Mouse (Mus musculus): Measurements from ENCODE around the gene Nup85.

The Nup85 gene

DNA sequence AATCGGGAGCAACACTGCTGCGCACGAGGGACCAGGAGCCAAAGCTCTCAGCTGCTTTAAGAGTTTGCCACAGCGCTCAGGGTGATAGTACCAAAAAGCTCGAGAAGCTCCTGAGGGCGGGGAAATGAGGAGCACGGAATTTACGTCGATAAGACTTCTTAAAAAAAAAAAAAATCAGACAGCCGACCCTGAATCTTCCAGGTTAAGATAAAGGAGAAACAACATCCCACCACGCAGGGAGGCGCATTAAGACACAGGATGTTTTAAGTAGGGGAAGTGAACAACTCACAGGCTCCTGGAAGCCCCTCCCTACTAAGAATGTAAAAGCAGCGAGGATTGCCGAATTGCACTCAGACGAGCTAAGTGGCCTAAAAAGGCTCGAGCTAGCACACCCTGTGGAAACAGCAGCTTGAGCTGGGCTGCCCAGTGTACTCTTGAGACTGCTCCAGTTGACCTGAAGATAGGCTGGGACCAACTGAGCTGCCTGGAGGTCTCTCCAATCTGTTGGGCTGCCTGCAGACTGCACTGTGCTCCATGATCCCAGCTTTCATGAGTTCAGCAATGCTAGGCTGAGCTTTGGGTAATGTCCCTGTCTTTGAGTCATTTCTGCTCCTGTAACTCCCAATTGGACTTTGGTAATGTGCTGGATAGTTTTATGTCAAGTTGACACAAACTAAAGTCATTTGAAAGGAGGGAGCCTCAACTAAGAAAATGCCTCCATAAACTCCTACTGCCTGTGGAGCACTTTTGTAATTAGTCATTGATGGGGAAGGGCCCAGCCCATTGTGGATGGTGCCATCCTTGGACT is 49.1 kb downstream of the Nup85 start:
- peak; percentile 48 to 49 for DNase-seq (ENCODE audit: low spot score in 2 of 2)

- DNase-seq (ENCODE audit: low spot score in 2 of 2) = no peak
Observed at GRCm38 (mm10) chr11:115614346-115615107, 50.3 kb downstream of the Nup85 start.

DNA sequence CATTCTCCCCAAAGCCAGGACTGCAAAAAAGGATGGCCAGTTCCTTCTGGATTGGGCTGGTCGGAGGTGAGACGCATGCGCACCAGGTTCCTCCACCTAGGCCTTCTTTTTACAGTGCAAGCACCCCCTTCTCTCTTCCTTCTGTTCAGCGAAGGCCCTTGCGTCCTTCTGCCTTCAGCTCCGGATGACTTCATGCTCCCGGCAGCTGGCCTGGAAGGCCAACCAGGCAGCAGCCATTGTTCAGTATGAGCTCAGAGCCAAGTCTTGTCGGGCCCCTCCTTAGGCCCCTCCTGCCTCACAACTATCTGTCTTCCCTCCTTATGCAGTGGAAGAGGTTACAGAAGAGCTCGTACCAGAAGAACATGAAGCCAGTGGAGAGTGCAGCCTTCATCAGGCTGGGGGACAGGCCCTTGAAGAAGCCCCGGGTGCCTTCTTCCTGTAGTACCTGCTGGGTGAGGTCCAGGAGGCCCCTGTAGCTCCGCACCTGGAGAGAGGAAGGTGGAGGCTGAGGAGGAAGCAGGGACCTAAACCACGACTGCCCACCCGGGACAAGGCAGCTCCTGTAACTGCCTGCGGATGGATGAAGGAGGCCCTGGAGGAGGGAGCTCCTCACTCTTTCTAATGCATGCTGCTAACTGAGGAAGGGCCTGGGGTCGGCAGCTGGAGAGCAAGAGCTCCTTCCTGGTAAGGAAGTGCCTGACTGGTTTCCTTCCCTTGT is 51.0 kb downstream of the Nup85 start:
- DNase-seq (ENCODE audit: low spot score in 2 of 2) = no peak

- DNase-seq (ENCODE audit: low spot score in 2 of 2) = no peak
Observed at GRCm38 (mm10) chr11:115615875-115616274, 51.6 kb downstream of the Nup85 start.

DNA sequence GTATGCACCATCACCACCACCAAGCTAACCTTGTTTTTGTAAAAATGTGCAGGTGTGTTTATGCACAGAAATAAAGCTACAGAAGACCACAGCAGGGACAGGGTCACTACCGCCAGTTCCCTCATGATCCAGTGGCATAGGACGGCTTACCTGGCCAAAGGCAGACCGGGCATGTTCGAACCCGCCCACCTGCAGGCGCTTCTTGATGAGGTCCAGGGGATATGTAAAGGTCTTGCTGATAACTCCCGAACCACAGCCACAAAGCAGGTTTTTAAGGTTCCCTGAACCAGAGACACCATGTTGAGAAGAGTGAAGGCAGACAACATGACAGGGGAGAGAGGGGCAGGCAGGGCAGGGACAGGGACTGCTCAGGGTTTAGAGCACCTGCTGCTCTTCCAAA is 52.1 kb downstream of the Nup85 start:
- no peak for DNase-seq (ENCODE audit: low spot score in 2 of 2)

DNA sequence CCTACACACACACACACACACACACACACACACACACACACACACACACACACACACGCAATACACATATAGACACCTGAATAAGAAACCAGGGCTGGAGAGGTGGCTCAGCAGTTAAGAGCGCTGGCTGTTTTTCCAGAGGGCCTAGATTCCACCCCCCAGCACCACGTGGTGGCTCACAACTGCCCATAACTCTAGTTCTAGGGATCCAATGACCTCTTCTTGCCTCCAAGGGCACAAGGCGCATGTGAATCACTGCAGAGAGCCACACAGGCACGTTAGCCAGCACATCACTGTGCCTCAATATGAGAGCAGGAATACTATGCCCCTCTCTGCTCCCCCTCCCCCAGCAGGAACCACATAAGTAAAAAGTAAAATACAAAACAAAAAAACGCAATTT is 52.7 kb downstream of the Nup85 start:
- no peak for DNase-seq (ENCODE audit: low spot score in 2 of 2)

DNA sequence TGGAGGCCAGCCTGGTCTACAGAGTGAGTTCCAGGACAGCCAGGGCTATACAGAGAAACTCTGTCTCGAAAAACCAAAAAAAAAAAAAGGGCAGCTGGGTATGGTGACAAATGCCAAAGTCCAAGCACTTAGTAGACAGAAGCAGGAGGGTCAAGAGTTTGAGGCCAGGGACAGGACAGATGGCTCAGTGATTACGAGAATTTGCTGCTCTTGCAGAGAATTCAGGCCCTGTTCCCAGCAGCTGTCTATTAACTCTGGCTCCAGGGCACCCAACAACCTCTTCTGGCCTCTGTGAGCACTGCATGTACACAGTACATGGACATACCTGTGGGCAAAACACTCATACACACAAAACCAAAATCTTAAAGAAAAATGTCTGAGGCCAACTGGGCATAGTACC is 53.8 kb downstream of the Nup85 start:
- DNase-seq (ENCODE audit: low spot score in 2 of 2) = no peak

- DNase-seq (ENCODE audit: low spot score in 2 of 2) = no peak
Observed at GRCm38 (mm10) chr11:115618732-115619516, 54.7 kb downstream of the Nup85 start.

GRCm38 (mm10) chr11:115619949-115620348 is 55.7 kb downstream of the Nup85 start:
- no peak for DNase-seq (ENCODE audit: low spot score in 2 of 2)

- DNase-seq (ENCODE audit: low spot score in 2 of 2) = no peak
Observed at GRCm38 (mm10) chr11:115623487-115624070, 59.3 kb downstream of the Nup85 start.

DNA sequence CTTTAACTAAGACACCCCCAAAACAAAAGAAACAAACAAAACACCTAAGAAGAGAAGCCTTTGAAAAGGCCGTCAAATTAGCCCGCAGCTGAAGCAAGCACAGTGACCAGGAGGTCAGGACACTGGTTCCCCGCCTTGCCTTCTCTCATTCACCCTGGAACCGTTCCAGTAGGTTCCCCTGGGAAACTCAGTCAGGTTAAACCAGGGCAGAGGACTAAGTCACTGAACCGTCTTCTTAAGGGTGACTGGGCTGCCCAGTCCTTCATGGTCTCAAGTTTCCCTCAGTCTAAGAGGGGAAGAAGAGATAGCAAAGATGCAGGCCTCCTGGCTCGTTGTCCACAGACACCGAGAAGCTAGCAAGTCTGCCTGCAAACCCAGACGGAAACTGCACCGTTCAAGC is 61.6 kb downstream of the Nup85 start:
- no peak for DNase-seq (ENCODE audit: low spot score in 2 of 2)

DNA sequence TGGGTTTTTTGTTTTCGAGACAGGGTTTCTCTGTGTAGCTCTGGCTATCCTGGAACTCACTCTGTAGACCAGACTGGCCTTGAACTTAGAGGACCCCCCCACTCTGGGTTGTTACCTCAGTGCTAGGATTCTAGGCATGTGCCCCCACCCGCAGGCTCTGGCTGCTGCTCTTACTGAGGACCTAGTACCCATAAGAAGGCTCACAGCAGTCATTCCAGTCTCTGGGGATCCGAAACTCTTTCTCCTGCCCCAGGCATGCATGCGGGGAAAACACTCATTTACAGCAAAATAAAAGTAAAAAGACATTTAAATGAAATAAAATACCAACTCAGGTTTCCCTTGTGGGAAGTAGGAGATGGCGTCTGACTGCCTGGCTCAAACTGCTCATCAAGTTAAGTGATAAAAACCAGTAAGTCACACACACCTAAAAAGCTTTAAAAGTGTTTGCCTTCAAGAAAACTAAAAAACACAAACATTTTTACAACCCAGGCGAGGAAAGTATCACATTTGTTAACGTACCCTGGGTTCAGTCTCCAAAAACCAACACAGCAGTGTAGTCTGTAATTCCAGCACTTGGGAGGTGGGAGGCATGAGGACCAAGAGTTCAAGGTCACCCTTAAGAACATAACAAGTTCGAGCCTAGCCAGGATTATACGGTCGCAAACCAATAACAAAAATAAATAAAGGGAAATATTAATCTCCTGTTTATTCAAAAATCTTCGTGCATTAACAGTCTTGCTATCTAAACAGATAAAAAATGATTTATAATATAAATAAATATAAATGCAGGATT is 62.8 kb downstream of the Nup85 start:
- no peak for DNase-seq (ENCODE audit: low spot score in 2 of 2)

DNA sequence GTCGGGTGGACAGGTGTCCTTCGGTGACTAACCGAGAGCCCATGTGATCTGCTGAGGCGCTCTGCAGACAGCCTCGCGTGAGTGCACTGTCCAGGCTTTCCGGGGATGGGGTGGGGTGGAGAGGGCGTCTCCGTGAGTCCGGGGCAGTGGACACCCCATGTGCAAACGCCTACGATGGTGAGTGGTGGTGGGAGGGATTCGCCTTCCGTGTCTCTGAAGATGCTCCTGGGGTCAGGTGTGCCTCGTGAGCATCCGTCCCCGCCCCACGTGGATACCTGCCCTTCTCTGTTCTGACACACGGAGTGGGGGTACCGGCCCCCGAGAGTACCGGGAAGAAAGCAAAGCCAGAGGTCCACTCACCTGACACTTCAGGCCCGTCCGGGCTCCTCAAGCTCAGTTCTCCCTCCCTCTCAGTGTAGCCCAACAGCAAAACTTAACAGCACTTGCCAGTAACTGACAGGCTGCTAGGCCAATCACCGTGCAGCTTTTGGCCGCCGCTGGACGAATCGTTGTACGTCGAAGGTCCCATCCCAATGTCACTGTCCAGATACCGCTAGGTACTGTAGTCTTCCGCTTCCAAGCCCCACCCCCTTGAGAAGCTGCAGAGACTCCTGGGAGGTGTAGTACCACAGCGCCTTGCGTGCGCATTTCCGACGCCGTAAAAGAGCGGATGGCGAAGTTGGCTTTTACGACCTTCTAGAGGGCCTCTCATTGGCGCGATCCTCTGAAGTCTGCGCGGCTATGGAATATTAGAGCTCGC is 63.7 kb downstream of the Nup85 start, which contains the start of gene Slc25a19:
Gene Slc25a19 (minus strand): TSS at position 591 of the 760 bp plus-strand sequence.
- peak; percentile 93 to 98 for DNase-seq (ENCODE audit: low spot score in 2 of 2)

DNA sequence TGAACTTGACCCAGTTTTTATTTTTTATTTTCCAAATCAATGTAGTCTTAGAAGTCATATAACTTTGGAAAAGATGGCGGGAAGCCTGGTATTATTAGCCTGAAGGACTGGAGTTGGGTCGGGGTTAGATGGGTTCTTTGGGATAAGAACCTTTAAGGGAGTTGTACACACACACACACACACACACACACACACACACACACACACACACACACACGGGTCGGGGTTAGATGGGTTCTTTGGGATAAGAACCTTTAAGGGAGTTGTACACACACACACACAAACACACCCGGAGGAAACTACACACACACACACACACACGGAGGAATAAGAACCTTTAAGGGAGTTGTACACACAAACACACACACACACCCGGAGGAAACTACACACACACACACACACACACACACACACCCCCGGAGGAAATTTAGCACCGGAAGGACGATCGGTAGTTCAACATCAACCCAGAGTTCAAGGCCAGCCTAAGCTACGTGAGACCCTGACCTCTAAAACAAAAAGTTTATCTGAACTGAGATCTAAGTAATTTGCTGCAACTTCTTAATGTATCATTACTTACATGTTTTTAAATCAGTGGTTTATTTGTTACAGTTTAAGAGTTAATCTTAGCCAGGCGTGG is 64.3 kb downstream of the Nup85 start:
- DNase-seq (ENCODE audit: low spot score in 2 of 2) = no peak

DNA sequence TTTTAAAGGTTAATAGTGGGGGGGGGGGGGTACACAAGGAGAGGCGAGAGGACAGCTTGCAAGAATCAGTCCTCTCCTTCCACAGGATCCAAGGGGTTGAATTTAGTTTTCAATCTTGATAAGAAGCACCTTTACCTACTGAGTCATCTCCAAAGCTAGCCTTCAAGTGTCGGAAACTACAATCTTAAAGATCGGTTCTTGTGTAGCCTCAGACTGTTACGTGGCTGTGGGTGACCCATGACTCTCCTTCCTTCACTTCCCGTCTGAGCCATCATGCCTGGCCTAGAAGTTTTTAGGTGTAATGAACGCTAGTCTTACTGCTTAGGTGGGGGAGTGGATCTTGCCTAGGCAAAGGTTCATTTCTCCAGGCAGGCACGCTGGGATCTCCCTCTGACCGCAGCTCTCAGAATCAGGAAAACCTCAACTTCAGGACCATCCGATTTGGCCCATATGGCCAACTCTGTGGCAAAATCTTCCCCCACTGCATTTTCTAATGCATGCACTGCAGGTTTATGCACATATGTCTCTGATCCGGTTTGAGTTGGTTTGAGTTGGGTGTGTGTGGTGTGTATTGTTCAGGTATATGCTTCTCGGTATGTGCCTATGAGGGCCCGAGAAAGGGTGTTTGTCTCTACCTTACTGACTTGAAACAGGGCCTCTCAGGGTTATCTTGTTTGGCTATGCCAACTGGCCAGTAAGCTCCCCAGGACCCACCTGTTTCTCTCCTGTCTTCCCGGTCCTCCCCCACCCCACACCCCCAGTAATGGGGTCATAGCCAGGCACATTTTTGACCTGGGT is 65.7 kb downstream of the Nup85 start:
- DNase-seq (ENCODE audit: low spot score in 2 of 2) = no peak

- DNase-seq (ENCODE audit: low spot score in 2 of 2) = no peak
Observed at GRCm38 (mm10) chr11:115630532-115631504, 66.6 kb downstream of the Nup85 start.

DNA sequence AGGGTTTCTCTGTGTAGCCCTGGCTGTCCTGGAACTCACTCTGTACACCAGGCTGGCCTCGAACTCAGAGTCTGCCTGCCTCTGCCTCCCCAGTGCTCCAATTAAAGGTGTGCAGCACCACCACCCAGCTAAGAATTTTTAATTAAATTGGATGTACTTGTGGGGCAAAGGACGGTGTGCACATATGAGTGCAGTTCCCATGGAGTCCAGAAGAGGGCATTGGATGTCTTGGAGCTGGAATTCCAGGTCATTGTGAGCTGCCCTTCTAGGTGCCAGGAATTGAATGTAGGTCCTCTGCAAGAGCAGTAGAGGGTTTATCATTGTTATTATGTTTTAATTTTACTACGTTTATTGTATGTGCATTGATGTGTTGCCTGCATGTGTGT is 67.3 kb downstream of the Nup85 start:
- DNase-seq (ENCODE audit: low spot score in 2 of 2) = no peak
